Mouse (Mus musculus) adrenal gland, postnatal 25 days (tissue): ENCODE measurements at regions not wholly inside any gene's neighbourhood (a gene's known extent, or its start where the extent isn't known, plus 50 kb on each side); places are given as distances from the start of the nearest gene placed in this dataset.
A peak's percentile ranks its signal among the peaks of the same experiment; 100 is the strongest.
"Not testable (repeated sequence)": the region's sequence is repeated elsewhere in the genome, so short reads cannot be mapped to it uniquely, and the experiment has no call there.

Experiments
- DNase-seq: peaks from one replicate; pipeline ENCODE4 v3.0.0; 2021; ENCODE audit warnings: mixed read lengths

DNA sequence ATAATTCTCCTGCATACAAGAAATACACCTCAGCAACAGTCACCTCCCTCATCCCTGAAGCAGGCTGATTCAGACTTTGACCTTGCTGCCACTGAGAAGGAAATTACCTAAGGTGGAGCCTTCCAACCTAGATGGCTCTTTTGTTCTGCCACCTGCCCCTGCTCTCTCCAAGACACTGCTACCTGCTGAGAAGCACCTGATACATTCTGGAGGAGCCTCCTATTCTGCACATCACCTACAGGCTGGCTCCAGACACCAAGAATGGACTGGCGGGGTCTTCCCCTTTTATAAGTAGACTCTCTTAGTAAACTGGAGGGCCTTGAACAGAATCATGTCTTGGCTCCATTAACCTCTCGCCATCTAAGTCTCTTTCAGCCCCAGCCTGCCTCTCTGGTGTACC is 1149.5 kb upstream of the 2610301B20Rik start:
- not testable (repeated sequence) for DNase-seq

- no peak for DNase-seq
Measured at GRCm38 (mm10) chr4:9737691-9738090, 1136.6 kb upstream of the 2610301B20Rik start.

- DNase-seq, result no peak
Measured at GRCm38 (mm10) chr4:9747411-9747938, 1126.8 kb upstream of the 2610301B20Rik start.

DNA sequence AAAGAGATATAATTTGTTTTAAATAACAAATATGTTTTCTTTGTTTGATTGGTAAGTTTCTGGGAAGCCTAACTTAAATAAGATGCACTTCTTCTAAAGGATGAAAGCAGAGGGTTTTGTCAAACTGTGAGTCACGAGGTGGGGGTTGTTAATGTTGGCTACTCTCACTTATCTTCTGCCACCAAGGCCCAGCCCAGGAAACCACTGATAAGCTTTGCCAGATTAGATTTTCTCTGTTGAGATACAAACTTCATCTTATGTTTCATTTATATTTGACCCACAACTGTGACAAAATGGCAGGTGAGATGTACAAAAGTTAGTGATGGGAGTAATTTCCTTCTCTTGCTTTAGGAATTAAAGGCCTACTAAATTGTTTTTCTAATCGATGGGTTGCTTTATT is 1126.2 kb upstream of the 2610301B20Rik start:
- DNase-seq, result no peak

DNA sequence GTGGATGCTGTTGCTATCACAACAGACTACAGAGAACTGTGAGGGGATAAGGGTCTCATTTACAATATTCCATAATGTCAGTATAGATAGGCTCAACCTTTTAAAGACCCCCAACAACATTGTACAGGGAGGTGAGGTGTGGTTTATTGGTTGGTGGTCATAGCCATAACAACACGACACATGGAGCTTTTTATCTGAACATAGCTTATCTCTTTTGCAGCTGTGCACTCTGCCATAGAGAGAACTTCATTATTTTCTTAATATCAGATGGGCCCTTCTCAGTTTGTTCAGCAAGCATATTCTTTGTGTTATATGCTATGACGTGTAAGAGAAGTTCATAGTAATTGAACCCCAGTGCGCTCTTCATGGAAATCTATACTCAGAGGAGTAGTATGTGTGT is 1124.4 kb upstream of the 2610301B20Rik start:
- DNase-seq, result no peak

DNA sequence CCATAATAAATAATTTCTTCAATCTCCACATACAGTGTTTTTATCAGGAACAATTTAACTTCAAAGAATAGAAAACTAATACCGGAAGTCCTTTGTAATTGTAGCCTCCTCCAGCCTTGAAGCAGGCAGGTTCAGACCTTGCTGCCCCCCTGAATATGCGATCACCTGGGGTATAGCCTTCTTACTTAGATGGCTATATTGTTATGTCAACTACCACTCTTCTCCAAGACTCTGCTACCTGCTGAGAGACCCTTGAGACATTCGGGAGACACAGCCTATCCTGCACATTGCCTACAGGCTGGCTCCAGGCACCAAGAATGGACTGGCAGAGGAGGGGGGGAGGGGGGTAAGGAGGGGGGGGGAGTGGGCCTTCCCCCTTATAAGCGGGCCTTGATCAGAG is 1123.9 kb upstream of the 2610301B20Rik start:
- DNase-seq, result no peak

- no peak for DNase-seq
Measured at GRCm38 (mm10) chr4:9763321-9763720, 1111.0 kb upstream of the 2610301B20Rik start.

DNA sequence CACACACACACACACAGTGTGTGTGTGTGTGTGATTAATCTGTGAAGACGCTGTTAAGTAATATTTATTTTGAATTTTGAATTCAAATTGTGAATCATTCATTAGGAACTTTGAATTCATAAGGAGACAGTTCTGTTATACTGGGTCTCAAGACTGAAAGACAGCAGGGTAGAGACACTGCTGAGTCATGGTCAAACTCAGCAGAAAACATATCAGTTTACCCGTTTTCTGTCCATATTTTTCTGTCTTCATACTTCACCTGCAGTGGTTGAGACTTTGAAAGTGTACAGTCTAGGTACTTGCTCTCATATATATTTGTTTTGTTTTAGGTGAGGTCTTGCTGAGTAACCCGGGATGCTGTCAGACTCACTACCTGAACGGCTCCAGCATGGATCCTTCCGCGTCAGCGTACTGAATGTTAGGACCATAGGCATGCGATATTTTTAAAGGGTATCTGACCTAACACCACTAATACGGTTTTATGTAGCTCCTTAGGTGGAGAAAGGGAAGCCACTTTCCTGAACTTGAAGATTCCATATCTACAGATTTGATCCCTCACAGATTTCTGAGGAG is 1104.6 kb upstream of the 2610301B20Rik start:
- DNase-seq, result no peak

- DNase-seq, result peak; percentile 61
Measured at GRCm38 (mm10) chr4:9770372-9771102, 1103.8 kb upstream of the 2610301B20Rik start.

DNA sequence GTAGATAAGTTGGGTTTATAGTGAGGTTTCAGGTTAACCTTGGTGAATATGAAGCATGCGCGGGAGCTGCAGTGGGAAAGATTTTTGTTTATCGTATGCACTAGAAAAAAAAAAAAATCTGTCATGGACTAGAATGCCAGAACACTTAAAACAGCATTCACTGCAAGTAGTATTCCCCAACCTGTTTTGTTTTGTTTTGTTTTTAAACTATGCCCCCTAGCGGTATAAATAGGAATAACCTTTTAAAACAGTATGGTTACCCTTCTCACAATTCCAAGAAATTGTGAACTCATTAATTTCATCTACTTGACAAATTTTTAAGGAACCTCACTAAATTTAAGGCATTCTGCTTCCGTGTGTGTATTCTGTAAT is 1103.2 kb upstream of the 2610301B20Rik start:
- no peak for DNase-seq

DNA sequence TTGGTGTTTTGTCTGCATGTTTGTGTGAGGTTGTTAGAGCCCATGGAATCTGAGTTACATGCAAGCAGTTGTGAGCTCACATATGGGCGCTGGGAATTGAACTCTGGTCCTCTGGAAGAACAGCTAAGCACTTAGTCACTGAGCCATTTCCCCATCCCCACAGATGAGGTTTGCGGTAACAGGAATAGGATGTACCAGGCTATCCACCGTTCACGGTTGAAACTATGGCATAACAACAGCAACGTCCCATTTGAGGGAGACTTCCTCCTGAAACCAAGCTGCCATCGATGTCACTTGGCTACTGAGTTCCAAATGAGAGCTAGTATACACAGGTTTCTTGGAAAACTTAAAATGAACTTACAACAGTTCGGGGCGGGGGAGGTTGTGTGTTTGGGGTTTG is 1095.9 kb upstream of the 2610301B20Rik start:
- no peak for DNase-seq

- no peak for DNase-seq
Measured at GRCm38 (mm10) chr4:9779594-9779993, 1094.7 kb upstream of the 2610301B20Rik start.

DNA sequence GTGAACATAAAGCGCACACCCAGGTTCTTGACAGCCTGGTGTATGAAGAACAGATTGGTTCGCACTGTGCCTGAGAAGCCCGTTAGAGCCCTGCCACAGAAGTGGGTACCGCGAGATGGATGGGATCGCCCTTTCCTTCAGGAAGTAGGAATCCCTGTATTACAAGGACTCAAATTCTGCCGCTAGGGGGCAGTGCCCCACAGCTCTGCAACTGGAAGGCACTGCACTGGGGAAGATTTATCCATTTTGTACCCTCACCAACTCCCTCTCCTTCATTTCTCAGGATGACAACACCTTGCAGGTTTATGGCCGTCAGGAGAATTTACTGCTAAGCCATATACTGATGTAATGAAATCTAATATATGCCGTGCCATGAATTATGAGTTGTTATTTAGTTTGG is 1094.1 kb upstream of the 2610301B20Rik start:
- peak; percentile 79 for DNase-seq

- DNase-seq, result no peak
Measured at GRCm38 (mm10) chr4:9781318-9781717, 1093.0 kb upstream of the 2610301B20Rik start.

GRCm38 (mm10) chr4:9787795-9788365 is 1086.4 kb upstream of the 2610301B20Rik start:
- DNase-seq, result no peak

- DNase-seq, result no peak
Measured at GRCm38 (mm10) chr4:9790478-9790877, 1083.8 kb upstream of the 2610301B20Rik start.
